Mouse (Mus musculus) testis, adult 2 months (tissue): Measurements from ENCODE around the gene Ppp1ca. TPM values are rescaled to one million over a fixed set of nuclear protein-coding genes. Genes with fewer than 3 reads are reported as not detected.

Source experiments
- H3K27ac ChIP-seq: fragments of 200-500 bp; 2 replicates; pipeline ENCODE4 v1.5.1; 2012; ENCODE audit warnings: low read depth, low read length; ENCODE audit not compliant: control insufficient read depth, insufficient read depth
- H3K27me3 ChIP-seq: fragments of 200-500 bp; 2 replicates; pipeline ENCODE4 v1.6.1; 2012; ENCODE audit warnings: mild to moderate bottlenecking, low read length, moderate library complexity; ENCODE audit not compliant: control insufficient read depth, insufficient read depth
- H3K36me3 ChIP-seq: fragments of 200-500 bp; 2 replicates; pipeline ENCODE4 v1.6.1; 2012; ENCODE audit warnings: mild to moderate bottlenecking, low read length; ENCODE audit not compliant: control insufficient read depth, insufficient read depth
- H3K4me1 ChIP-seq: fragments of 200-500 bp; 2 replicates; pipeline ENCODE4 v1.6.1; 2012; ENCODE audit warnings: low read length; ENCODE audit not compliant: control insufficient read depth, insufficient read depth
- H3K4me3 ChIP-seq: fragments of 200-500 bp; 2 replicates; pipeline ENCODE4 v1.5.1; 2012; ENCODE audit warnings: low read depth, mild to moderate bottlenecking, low read length, moderate library complexity, mixed read lengths; ENCODE audit not compliant: control insufficient read depth
- CTCF ChIP-seq: fragments of 200-500 bp; IDR thresholded peaks from 2 replicates; pipeline ENCODE4 v1.5.1; 2012; ENCODE audit warnings: low read depth, mild to moderate bottlenecking, inconsistent platforms, low read length, moderate library complexity; ENCODE audit not compliant: control insufficient read depth, insufficient read depth, insufficient replicate concordance
- POLR2A ChIP-seq: fragments of 200-500 bp; IDR thresholded peaks from 2 replicates; pipeline ENCODE4 v1.6.1; 2012; ENCODE audit warnings: low read depth, mild to moderate bottlenecking, inconsistent platforms, low read length, moderate library complexity; ENCODE audit not compliant: control insufficient read depth
- polyA plus RNA-seq: library from polyadenylated mRNA; depleted of rRNA; stranded (reverse); fragments of >200 nt; gene quantifications from 2 replicates; pipeline ENCODE4 v1.2.3, GENCODE M21; 2012; rRNA removed

Gene Ppp1ca
- polyA plus RNA-seq: 48.8 and 49.8 TPM in 2 replicates

DNA sequence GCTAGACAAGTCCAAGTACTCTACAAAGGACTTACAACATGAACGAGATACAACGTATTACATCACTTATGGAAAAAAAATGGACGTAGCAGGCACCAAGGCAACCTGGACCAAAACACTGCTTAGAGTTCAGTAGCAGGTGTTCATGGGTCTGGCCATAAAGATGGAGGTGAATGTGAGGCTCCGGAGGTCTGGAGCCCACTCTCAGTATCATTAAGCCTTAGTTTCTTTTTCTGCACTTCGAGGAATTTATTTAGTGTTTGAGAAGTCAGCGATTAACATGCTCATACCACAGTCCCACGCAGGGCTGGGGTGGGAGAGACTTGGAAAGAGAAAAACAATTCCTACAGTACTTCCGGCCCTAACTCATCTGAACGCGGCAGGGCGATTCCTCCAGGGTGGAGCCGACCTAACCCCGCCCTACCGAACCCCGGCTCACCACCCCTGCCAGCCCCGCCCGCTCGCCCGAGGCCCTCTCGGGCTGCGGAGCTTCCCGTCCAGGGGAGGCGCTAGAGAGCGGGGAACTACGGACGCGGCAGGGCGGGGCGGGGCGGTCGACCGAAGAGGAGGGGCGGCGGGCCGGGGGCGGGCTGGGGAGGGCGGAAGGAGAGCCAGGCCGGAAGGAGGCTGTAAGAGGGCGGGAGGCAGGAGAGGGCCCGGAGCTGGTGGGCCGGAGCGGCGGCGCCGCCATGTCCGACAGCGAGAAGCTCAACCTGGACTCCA lies at the start of gene Ppp1ca:
Gene Ppp1ca, plus strand, starts transcription at position 538 of the 723 bp plus-strand sequence.
- Histone ChIP-seq H3K4me3 (peak within 1 kb of the TSS; percentile 91), H3K27me3 (no peaks in the 10 kb centered on the region), H3K4me1 (peaks cover 11% of the 10 kb centered on the region), H3K36me3 (no peaks in the 10 kb centered on the region), H3K27ac (peak within 1 kb of the TSS; percentile 75)
- TF ChIP-seq CTCF (peak; percentile 62), POLR2A (peak; percentile 76)

DNA sequence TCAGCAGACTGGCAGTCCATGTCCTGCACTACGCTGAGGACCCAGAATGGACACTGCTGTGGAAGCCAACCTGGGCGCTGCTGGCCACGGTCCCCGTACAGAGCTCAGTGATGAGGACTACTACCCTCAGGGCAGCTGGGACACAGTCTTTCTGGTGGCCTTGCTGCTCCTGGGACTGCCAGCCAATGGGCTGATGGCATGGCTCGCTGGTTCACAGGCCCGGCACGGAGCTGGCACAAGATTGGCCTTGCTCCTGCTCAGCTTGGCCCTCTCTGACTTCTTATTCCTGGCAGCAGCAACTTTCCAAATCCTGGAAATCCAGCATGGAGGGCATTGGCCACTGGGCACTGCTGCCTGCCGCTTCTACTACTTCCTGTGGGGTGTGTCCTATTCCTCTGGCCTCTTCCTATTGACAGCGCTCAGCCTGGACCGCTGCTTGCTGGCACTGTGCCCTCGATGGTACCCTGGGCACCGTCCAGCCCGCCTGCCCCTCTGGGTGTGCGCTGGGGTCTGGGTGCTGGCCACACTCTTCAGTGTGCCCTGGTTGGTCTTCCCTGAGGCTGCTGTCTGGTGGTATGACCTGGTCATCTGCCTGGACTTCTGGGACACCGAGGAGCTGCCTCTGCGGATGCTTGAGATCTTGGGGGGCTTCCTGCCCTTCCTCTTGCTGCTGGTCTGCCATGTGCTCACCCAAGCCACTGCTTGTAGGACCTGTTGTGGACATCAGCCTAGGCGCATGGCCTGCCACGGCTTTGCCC lies 49.3 kb upstream of the Ppp1ca start:
- H3K27me3 ChIP-seq: no peaks in the 10 kb centered on the region
- H3K4me1 ChIP-seq: peaks cover 7% of the 10 kb centered on the region
- H3K36me3 ChIP-seq: no peaks in the 10 kb centered on the region
- TF ChIP-seq CTCF: no peak
- no peak for TF ChIP-seq POLR2A
- no peak overlapping the region for H3K27ac ChIP-seq
- H3K4me3 ChIP-seq: no peak overlapping the region

DNA sequence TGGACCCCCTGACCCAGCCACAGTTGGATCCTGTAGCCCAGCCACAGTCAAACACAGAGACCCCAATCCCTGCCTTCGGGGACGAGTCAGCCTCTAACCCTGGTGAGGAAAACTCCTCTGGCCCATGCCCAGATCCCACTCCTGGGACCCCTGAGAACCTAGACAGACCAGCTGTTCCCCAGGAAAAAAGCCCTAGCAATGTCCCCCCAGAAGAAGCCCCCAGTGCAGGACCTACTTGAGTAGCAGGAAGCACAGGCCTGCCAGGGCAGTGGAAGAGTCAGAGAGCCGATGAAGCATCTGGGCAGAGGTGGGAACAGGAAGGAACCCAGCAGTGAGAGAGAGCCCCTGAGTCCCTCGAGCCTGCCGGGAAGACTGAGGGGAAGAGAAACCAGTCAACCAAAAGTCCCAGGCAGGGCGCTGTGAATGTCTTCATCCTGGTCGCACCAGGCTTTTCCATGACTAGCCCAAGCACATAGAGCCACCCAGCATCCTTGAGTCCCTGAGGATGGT lies 48.1 kb upstream of the Ppp1ca start, which contains the start of gene Cabp4:
Gene Cabp4, minus strand, starts transcription at position 275 of the 510 bp plus-strand sequence.
- Histone ChIP-seq H3K4me1 (peaks cover 11% of the 10 kb centered on the region), H3K4me3 (no peak within 1 kb of the TSS), H3K36me3 (no peaks in the 10 kb centered on the region), H3K27ac (no peak within 1 kb of the TSS), H3K27me3 (no peaks in the 10 kb centered on the region)
- TF ChIP-seq POLR2A: no peak
- TF ChIP-seq CTCF: no peak

DNA sequence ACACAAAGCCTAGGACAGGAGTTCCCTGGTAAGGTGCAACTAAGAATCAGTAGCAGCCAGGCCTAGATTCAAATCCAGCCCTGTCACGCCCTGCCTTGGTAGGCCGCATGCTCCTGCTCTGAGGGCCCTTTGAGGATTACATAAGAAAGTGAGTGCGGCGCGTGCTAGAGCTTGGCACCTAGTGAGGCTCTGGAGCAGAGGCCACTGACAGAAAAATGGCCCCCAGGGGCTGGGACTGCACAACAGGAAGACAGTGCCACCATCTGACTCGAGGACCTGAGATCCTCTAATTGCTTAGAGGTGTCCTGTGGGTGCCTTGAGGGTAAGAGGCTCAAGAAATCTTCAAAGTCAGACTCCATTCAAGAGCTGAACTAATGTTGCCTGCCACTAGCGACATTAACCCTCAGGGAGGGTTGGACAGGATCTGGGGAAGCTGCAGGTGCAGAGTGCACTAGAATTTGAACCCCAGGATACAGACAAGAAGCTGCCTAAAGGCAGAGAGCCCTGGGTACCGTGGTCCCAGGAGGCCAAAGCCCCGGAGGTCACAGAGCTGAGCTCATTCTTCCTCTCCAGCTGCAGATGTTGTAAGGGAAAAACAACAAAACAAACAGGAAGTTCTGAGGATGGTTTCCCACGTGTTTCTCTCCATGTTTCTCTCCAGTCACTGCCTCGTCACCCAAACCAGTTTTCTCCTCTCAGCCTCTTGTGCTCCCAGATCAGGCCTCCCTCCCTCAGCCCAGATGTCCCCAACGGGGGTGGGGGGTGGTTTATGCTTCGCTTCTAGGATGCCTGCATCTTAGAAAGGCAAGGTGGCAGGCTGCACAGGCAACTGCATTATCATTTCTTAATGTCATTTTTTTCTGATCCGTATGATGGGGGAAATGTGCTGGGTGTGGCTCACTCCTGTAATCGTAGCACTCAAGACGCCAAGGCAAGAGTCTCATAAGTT lies 47.0 kb upstream of the Ppp1ca start:
- Histone ChIP-seq H3K27ac (no peak overlapping the region), H3K4me1 (peaks cover 14% of the 10 kb centered on the region), H3K36me3 (no peaks in the 10 kb centered on the region), H3K4me3 (no peak overlapping the region), H3K27me3 (no peaks in the 10 kb centered on the region)
- TF ChIP-seq POLR2A: no peak
- no peak for TF ChIP-seq CTCF

DNA sequence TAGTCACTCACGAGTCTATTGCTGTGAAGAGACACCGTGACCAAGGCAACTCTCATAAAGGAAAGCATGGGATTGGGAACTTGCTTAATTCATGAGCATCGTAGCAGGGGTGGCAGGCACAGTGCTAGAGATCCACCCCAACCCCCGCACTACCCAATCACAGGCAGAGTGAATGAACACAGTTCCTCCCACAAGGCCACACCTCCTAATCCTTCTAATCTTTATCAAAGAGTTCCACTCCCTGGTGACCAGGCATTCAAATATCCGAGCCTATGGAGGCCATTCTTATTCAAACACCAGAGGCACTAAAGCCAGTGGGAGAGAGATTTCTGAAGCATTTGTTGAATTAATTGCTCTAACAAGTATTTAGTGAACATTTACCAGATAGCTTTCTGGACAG lies 45.9 kb upstream of the Ppp1ca start:
- no peak for TF ChIP-seq CTCF
- no peak for TF ChIP-seq POLR2A
- H3K4me1 ChIP-seq: peaks cover 17% of the 10 kb centered on the region
- H3K27ac ChIP-seq: no peak overlapping the region
- no peaks in the 10 kb centered on the region for H3K36me3 ChIP-seq
- H3K4me3 ChIP-seq: no peak overlapping the region
- H3K27me3 ChIP-seq: no peaks in the 10 kb centered on the region

DNA sequence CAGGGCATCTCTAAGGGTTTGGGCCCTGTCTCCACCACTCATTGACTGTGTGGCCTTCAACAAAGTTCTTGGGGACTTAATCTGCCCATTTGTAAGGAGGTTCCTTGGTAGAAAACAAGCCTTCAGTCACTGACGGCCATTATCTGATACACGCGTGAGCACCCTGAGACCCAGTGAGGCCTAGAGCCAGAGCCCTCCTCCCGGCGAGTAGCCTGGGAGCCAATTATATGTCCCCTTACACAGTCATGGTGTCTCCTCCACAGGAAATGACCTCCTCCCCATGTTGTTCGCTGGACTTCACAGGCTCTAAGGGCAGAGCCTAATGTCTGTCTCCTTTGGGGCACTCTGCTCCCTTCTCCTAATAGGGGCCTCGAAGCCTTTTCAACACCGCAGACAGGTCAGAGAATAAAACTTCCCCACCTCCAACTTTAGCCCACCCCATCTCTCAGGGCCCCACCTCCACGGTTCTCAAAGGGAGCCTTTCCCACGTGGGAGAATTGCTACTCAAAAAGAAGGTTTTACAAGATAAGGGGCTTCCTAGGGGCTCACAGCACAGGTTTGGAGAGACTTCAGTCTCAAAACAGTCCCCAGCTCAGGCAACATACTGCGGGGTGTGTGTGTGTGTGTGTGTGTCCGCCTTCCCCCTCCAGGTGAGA lies 45.4 kb upstream of the Ppp1ca start:
- Histone ChIP-seq H3K27ac (no peak overlapping the region), H3K4me3 (no peak overlapping the region), H3K4me1 (peaks cover 17% of the 10 kb centered on the region), H3K27me3 (no peaks in the 10 kb centered on the region), H3K36me3 (no peaks in the 10 kb centered on the region)
- TF ChIP-seq POLR2A: no peak
- no peak for TF ChIP-seq CTCF
